Mouse (Mus musculus): ENCODE measurements around the gene 4930467E23Rik. TPM values are rescaled to one million over a fixed set of nuclear protein-coding genes. Genes with fewer than 3 reads are reported as not detected.
"Not testable (repeated sequence)": the region's sequence is repeated elsewhere in the genome, so short reads cannot be mapped to it uniquely, and the experiment has no call there.

The 4930467E23Rik gene
- polyA plus RNA-seq, 1 experiment from 2014 or later, result not detected

DNA sequence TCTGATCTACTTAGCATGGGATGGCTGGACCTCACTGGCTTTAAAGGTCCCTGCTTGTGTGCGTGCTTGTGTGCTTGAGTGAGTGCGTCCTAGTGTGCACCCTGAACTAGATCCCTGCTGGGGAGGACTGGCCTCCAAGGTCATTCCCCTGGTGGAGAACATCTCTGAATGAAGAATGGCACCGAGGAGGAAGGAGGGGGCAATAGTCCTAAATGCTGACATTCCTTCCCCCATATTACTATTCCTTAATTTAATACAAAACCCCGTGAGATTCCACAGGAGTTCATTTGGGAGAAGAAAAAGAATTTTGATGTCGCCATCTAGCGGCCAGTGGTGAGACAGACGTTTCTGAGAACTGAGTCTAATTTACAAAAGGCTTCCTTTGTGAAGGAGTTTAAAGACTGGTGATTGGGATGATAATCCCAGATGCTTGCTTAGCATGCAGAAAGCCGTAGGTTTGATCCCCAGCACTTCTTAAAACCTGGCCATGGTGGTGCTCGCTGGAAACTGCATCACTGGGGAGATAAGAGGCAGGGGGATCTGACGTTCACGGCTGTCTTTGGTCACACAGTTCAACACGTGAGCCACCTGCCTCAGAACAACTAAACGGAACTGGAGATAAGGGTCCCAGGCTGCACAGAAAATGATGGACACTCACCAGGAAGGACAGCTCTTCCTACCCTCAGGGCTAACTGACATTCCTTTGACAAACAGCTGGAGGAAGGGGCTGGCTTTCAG is 26.2 kb upstream of the 4930467E23Rik start:
- 32% methylated on average over 13 of the region's 13 CpGs for WGBS
- not testable (repeated sequence) for H3K9me3 ChIP-seq (replicated peaks); H3K4me3 ChIP-seq; H3K27ac ChIP-seq (ENCODE audit: poor library complexity, severe bottlenecking); H3K4me2 ChIP-seq; H3K9ac ChIP-seq; H3K4me1 ChIP-seq (replicated peaks); H3K36me3 ChIP-seq; H3K27me3 ChIP-seq (replicated peaks)
- peak; percentile 90 for ATAC-seq (ENCODE audit: insufficient number of reproducible peaks, low FRiP score)

DNA sequence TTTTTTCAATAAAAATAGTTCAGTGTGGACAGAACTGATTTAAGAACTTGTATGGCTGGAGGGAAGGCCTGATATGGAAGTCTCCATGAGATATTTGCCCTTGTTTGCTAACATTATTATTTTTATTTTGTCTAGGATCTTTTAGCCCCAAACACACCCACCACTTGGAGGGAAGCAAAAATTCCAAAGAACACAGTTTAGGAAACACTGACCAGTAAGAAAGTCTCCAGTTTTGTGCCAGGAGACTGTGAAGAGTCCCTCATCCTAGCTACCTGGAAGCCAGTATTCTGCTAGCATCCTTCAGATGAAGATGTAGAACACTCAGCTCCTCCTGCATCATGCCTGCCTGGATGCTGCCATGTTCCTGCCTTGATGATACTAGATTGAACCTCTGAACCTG is 25.5 kb upstream of the 4930467E23Rik start:
- H3K36me3 ChIP-seq; H3K9ac ChIP-seq; H3K4me1 ChIP-seq (replicated peaks); ATAC-seq (ENCODE audit: insufficient number of reproducible peaks, low FRiP score); H3K27me3 ChIP-seq (replicated peaks); H3K4me3 ChIP-seq; H3K27ac ChIP-seq (ENCODE audit: poor library complexity, severe bottlenecking); H3K4me2 ChIP-seq; H3K9me3 ChIP-seq (replicated peaks): not testable (repeated sequence)

DNA sequence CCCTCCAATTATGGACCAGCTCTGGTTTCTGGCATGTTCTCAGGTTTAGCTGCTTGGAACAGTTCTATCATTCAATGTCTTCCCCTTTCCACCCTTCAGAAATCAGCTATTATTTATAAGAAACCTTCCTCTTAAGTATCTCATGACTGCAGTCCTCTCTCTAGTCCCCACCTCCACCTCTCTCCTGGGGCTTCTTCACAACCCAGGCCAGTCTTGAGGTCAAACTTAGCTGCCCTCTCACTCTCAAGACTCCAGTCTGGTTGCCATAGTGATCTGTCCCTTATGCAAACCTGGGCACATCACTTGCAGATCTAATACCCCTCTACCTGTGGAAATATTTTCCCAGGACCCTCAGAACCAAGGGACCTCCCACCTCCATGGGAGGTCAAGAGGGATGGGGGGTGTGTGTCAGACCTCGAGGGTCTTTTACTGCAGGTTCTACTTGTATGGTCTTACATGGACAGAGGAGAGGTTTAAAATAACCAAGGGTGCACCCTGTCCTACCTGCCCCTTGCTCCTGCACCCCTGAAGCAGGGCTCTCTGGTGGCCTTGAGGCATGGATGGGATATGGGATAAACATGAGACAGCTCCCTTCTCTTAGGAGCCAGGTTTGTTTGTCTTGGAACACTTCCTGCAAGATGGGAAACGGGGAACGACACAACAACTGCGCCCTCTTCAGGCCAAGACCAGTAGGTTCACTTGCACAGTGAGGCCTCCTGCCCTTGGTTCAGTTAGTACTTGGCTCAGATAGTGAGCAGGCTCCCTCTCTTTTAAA is 24.7 kb upstream of the 4930467E23Rik start:
- WGBS, result 53% methylated on average over 2 of the region's 4 CpGs
- H3K4me3 ChIP-seq; H3K4me1 ChIP-seq (replicated peaks); H3K9ac ChIP-seq; H3K36me3 ChIP-seq; H3K9me3 ChIP-seq (replicated peaks); ATAC-seq (ENCODE audit: insufficient number of reproducible peaks, low FRiP score); H3K27me3 ChIP-seq (replicated peaks); H3K4me2 ChIP-seq; H3K27ac ChIP-seq (ENCODE audit: poor library complexity, severe bottlenecking): not testable (repeated sequence)

DNA sequence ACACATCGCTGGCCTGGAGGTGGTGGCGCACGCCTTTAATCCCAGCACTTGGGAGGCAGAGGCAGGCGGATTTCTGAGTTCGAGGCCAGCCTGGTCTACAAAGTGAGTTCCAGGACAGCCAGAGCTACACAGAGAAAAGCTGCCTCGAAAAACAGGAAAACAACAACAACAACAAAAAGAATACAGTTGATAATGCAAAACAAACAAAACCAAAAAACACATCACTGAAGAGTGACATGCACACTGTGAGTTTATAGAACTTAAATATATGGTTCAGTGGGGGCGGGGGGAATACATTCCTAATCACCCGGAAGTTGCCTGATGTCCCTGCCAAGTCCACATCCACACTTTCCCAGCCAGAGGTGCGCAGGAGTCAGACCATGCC is 24.2 kb upstream of the 4930467E23Rik start:
- WGBS, result 71% methylated on average over 9 of the region's 9 CpGs

DNA sequence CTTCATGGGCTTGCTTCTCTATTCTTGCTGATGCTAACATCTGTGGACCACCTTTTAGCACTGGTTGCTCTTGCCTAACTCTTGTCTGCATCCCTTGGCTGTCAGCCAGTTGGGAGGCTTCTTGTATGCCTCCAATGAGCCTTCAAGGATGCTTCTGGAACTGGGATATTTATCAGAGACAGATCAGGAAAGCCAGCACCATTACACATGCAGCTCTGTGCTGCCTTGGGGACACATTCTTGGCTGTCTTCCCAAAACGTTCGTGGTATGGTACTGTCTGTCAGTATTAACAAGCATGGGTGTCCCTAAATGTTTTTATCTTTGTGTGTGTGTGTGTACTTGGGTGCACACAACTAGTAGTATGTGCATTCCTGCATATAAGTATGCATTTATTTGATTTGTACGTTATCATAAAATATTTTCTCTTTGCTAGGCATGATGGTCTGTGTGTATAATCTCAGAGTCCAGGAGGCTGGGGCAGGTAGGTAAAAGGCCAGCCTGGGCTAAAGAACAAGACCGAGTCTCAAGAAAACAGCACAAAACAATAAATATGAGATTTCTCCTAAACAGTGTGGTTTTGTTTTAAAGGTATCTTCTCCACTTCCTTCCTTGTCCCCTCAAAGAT is 23.2 kb upstream of the 4930467E23Rik start:
- WGBS, result 71% methylated on average over 4 of the region's 4 CpGs
- not testable (repeated sequence) for H3K4me1 ChIP-seq (replicated peaks); H3K27ac ChIP-seq (ENCODE audit: poor library complexity, severe bottlenecking); H3K9ac ChIP-seq; H3K27me3 ChIP-seq (replicated peaks); H3K36me3 ChIP-seq; H3K4me3 ChIP-seq; H3K9me3 ChIP-seq (replicated peaks); H3K4me2 ChIP-seq; ATAC-seq (ENCODE audit: insufficient number of reproducible peaks, low FRiP score)

More for the DNA sequence above, 24.2 kb upstream of the 4930467E23Rik start:
- H3K4me1 ChIP-seq (replicated peaks); H3K9me3 ChIP-seq (replicated peaks); H3K27ac ChIP-seq (ENCODE audit: poor library complexity, severe bottlenecking); H3K27me3 ChIP-seq (replicated peaks); ATAC-seq (ENCODE audit: insufficient number of reproducible peaks, low FRiP score); H3K4me2 ChIP-seq; H3K9ac ChIP-seq; H3K4me3 ChIP-seq; H3K36me3 ChIP-seq: not testable (repeated sequence)

DNA sequence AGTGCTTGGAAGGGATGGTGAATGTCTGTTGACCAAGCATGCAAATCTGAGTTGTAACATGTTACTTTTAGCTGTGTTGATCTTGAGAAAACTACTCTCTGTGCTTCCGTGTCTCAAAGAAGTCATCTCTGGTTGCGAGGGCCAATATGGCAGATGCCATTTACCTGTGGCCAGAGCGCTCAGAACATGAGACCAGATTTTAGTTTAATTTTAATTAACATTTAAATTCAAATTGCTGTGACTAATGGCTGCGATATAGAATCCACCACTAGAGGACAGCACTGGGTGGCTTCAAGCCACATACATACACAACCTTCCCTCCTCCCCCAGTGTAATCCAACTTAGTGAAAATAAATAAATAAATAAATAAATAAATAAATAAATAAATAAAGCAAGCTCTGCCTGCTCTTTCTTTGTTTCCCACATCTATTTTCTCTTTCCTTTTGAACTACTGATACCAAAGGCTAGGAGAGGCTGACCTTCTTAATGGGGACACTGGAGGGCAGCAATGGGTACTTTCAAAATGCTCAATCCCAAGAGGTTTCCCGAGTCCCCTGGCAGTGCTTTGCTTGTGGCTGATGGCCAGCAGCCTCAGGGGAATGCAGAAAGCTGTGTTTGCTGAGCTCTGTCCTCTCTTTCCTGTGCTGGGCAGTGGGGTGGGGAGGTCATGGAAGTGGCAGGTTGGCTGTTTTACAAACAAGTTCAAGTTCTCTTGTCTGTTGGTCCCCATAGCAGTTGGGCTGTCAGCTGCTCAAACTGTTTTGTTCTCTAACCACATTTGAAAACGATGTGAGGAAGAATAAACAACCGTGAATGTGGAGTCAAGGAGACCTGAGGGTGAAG is 22.2 kb upstream of the 4930467E23Rik start:
- H3K27ac ChIP-seq (ENCODE audit: poor library complexity, severe bottlenecking); ATAC-seq (ENCODE audit: insufficient number of reproducible peaks, low FRiP score); H3K27me3 ChIP-seq (replicated peaks); H3K36me3 ChIP-seq; H3K9me3 ChIP-seq (replicated peaks); H3K4me2 ChIP-seq; H3K9ac ChIP-seq; H3K4me3 ChIP-seq; H3K4me1 ChIP-seq (replicated peaks): not testable (repeated sequence)
- 64% methylated on average over 7 of the region's 7 CpGs for WGBS

DNA sequence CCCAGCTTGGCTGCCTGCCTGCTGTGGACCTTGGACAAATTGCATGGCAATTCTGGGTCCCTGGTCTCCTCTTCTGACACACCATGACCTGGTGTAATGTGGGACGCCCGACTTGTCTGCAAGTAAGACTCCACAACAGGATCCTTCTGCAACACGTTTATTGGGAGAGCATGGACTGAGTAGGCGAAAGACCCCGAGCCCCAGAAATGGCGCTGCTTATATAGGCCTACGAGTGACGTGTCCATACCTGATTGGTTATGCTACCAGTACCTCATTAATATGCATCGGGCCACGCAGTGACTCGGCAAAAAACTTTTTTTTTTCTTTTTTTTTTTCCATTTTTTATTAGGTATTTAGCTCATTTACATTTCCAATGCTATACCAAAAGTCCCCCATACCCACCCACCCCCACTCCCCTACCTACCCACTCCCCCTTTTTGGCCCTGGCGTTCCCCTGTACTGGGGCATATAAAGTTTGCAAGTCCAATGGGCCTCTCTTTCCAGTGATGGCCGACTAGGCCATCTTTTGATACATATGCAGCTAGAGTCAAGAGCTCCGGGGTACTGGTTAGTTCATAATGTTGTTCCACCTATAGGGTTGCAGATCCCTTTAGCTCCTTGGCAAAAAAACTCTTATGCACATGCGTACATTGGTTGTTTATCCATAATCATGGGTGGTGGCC is 21.5 kb upstream of the 4930467E23Rik start:
- H3K4me3 ChIP-seq; H3K36me3 ChIP-seq; H3K27ac ChIP-seq (ENCODE audit: poor library complexity, severe bottlenecking); H3K9me3 ChIP-seq (replicated peaks); H3K9ac ChIP-seq; H3K27me3 ChIP-seq (replicated peaks); H3K4me1 ChIP-seq (replicated peaks); H3K4me2 ChIP-seq: not testable (repeated sequence)
- ATAC-seq (ENCODE audit: insufficient number of reproducible peaks, low FRiP score), result peak; percentile 56; the same call in 1 of the 2 replicates
- WGBS, result 78% methylated on average over 14 of the region's 15 CpGs

DNA sequence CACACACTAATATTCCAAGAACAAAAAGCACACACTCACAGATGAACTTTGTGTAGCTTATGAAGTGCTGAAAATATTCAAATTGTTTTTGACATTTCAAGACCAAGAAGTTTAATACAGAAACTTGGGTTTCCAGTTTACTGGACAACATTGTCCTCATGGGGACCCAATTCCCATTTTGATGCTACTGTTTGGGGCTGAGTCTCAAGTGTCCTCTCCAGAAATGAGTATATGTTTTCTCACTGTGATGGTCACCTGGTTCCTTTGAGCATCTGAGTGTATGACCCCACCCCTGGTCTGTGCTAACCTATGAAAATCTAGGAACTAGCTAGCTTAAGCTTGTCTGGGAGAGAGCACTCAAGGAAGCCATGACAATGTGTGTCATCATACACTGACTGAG is 20.4 kb upstream of the 4930467E23Rik start:
- not testable (repeated sequence) for H3K9me3 ChIP-seq (replicated peaks); H3K27me3 ChIP-seq (replicated peaks); ATAC-seq (ENCODE audit: insufficient number of reproducible peaks, low FRiP score); H3K9ac ChIP-seq; H3K4me1 ChIP-seq (replicated peaks); H3K4me3 ChIP-seq; H3K36me3 ChIP-seq; H3K4me2 ChIP-seq; H3K27ac ChIP-seq (ENCODE audit: poor library complexity, severe bottlenecking)

DNA sequence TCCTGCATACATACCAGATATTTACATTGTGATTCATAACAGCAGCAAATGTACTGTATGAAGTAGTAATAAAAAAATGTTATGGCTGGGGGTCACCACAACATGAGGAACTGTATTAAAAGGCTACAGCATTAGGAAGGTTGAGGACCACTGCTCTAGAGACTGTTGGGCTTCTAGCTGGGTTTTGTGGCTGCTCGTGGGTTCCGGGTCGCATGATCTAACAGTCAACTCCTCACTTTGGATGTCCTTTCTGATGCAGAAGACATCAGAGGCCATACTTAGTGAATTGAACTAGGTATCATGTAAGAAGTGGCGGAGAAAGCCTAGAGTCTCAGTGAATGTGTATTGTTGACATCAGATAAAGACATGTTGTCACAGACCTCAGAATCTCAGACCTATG is 19.9 kb upstream of the 4930467E23Rik start:
- 84% methylated on average over 4 of the region's 4 CpGs for WGBS
- not testable (repeated sequence) for H3K9ac ChIP-seq; ATAC-seq (ENCODE audit: insufficient number of reproducible peaks, low FRiP score); H3K4me3 ChIP-seq; H3K9me3 ChIP-seq (replicated peaks); H3K4me1 ChIP-seq (replicated peaks); H3K4me2 ChIP-seq; H3K27me3 ChIP-seq (replicated peaks); H3K27ac ChIP-seq (ENCODE audit: poor library complexity, severe bottlenecking); H3K36me3 ChIP-seq

DNA sequence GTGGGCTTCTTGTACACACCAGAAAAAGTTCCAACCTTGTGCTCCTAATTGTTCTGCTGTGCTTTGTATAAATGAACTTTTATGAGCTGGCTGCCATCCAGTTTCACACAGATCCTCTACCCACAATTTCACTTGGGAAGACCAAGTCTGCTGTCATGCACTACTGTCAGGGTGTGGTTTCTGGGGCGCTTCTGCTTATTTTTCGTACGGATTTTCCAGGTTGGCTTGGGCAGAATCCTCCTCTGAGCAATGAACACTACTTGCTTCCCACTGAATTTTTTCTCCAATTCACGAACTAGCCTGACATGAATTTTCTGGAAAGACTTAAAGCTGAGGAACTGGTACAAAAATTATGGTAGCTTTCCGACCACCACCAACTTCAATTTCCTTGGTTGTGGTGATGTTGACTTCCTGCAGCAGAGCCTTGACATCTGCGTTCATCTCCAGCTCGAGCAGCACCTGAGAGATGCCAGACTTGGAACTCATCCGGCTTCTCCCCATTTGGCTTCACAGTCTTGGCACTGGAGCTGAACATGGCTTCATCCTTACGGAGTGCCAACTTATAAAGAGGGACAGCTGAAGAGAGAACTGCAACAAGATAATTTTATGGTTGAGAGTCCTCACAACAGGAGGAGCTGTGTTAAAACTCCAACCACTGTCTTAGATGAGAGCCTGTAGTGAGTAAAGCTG is 18.1 kb upstream of the 4930467E23Rik start:
- not testable (repeated sequence) for H3K4me2 ChIP-seq; H3K4me1 ChIP-seq (replicated peaks); H3K9ac ChIP-seq; H3K4me3 ChIP-seq; H3K36me3 ChIP-seq; H3K9me3 ChIP-seq (replicated peaks); H3K27me3 ChIP-seq (replicated peaks); ATAC-seq (ENCODE audit: insufficient number of reproducible peaks, low FRiP score); H3K27ac ChIP-seq (ENCODE audit: poor library complexity, severe bottlenecking)
- 80% methylated on average over 9 of the region's 9 CpGs for WGBS

All from heart, embryonic 12.5 days (tissue).